Mouse (Mus musculus): ENCODE measurements around the gene Bace1.
"Not testable (repeated sequence)": the region's sequence is repeated elsewhere in the genome, so short reads cannot be mapped to it uniquely, and the experiment has no call there.

The Bace1 gene

GRCm38 (mm10) chr9:45838069-45838433, 329 bp upstream of the Bace1 start:
- DNase-seq (ENCODE audit: low read depth, low spot score) = no peak

GRCm38 (mm10) chr9:45839139-45839981, 980 bp downstream of the Bace1 start:
- DNase-seq (ENCODE audit: low read depth, low spot score) = no peak

GRCm38 (mm10) chr9:45839982-45840300, 1.6 kb downstream of the Bace1 start:
- no peak for DNase-seq (ENCODE audit: low read depth, low spot score)

- no peak for DNase-seq (ENCODE audit: low read depth, low spot score)
Measured at GRCm38 (mm10) chr9:45840331-45840730, 2.0 kb downstream of the Bace1 start.

GRCm38 (mm10) chr9:45841458-45841857, 3.1 kb downstream of the Bace1 start:
- DNase-seq (ENCODE audit: low read depth, low spot score) = no peak

GRCm38 (mm10) chr9:45843007-45843406, 4.6 kb downstream of the Bace1 start:
- DNase-seq (ENCODE audit: low read depth, low spot score) = no peak

GRCm38 (mm10) chr9:45843780-45844179, 5.4 kb downstream of the Bace1 start:
- no peak for DNase-seq (ENCODE audit: low read depth, low spot score)

GRCm38 (mm10) chr9:45845541-45845940, 7.2 kb downstream of the Bace1 start:
- DNase-seq (ENCODE audit: low read depth, low spot score) = no peak

GRCm38 (mm10) chr9:45846176-45846575, 7.8 kb downstream of the Bace1 start:
- DNase-seq (ENCODE audit: low read depth, low spot score) = not testable (repeated sequence)

- no peak for DNase-seq (ENCODE audit: low read depth, low spot score)
Measured at GRCm38 (mm10) chr9:45846891-45847460, 8.6 kb downstream of the Bace1 start.

- DNase-seq (ENCODE audit: low read depth, low spot score) = no peak
Measured at GRCm38 (mm10) chr9:45849528-45850408, 11.4 kb downstream of the Bace1 start.

- DNase-seq (ENCODE audit: low read depth, low spot score) = no peak
Measured at GRCm38 (mm10) chr9:45850528-45851155, 12.3 kb downstream of the Bace1 start.

- no peak for DNase-seq (ENCODE audit: low read depth, low spot score)
Measured at GRCm38 (mm10) chr9:45851330-45851729, 12.9 kb downstream of the Bace1 start.

- DNase-seq (ENCODE audit: low read depth, low spot score) = no peak
Measured at GRCm38 (mm10) chr9:45851776-45852175, 13.4 kb downstream of the Bace1 start.

- no peak for DNase-seq (ENCODE audit: low read depth, low spot score)
Measured at GRCm38 (mm10) chr9:45853695-45854094, 15.3 kb downstream of the Bace1 start.

- DNase-seq (ENCODE audit: low read depth, low spot score) = no peak
Measured at GRCm38 (mm10) chr9:45854136-45854535, 15.8 kb downstream of the Bace1 start.

- DNase-seq (ENCODE audit: low read depth, low spot score) = no peak
Measured at GRCm38 (mm10) chr9:45859364-45859763, 21.0 kb downstream of the Bace1 start.

- DNase-seq (ENCODE audit: low read depth, low spot score) = no peak
Measured at GRCm38 (mm10) chr9:45861813-45862212, 23.4 kb downstream of the Bace1 start.

- DNase-seq (ENCODE audit: low read depth, low spot score) = no peak
Measured at GRCm38 (mm10) chr9:45869181-45869580, 30.8 kb downstream of the Bace1 start.

GRCm38 (mm10) chr9:45870265-45870664, 31.9 kb downstream of the Bace1 start:
- DNase-seq (ENCODE audit: low read depth, low spot score) = no peak

- no peak for DNase-seq (ENCODE audit: low read depth, low spot score)
Measured at GRCm38 (mm10) chr9:45877928-45878327, 39.5 kb downstream of the Bace1 start.

- DNase-seq (ENCODE audit: low read depth, low spot score) = no peak
Measured at GRCm38 (mm10) chr9:45893681-45894080, 55.3 kb downstream of the Bace1 start.
